Comparison of ENCODE assay signal across 31 mouse cellular contexts in genomic region chr13:60713537-60713936, GRCm38 (mm10).
"Had no signal": no experiment of that assay in that cellular context is flagged by ENCODE, and none has a peak within 500 bp of the region (broad histone marks: within the 10 kb centered on the region; RNA-seq: fewer than 3 reads in every experiment).

No protein-coding gene starts in this region.

- H3K4me2 ChIP-seq: limb, embryonic 12.5 days; limb, embryonic 13.5 days; limb, embryonic 15.5 days; liver, embryonic 11.5 days; liver, embryonic 12.5 days; liver, embryonic 13.5 days; liver, embryonic 15.5 days; lung, embryonic 14.5 days; lung, embryonic 15.5 days; midbrain, embryonic 11.5 days; midbrain, embryonic 12.5 days; midbrain, embryonic 13.5 days; midbrain, embryonic 15.5 days; neural tube, embryonic 12.5 days; neural tube, embryonic 13.5 days had no signal

- H3K4me1 ChIP-seq: liver, embryonic 13.5 days; midbrain, embryonic 13.5 days; midbrain, embryonic 15.5 days; neural tube, embryonic 12.5 days had no signal

- ATAC-seq: liver, embryonic 12.5 days; liver, postnatal 0 days; midbrain, embryonic 13.5 days; midbrain, embryonic 15.5 days; midbrain, embryonic 16.5 days had no signal

- DNase-seq: left cerebral cortex, postnatal 4 days; liver; liver, embryonic 13.5 days; liver, postnatal 0 days; lung, adult 18-20 months; lung, adult 2 months; lung, embryonic 14.5 days; lung, postnatal 10 days; lung, postnatal 36 days; midbrain, embryonic 14.5 days had no signal

- H3K9me3 ChIP-seq: limb, embryonic 10.5 days; limb, embryonic 12.5 days; limb, embryonic 13.5 days; limb, embryonic 15.5 days; liver, embryonic 12.5 days; liver, embryonic 13.5 days; liver, embryonic 15.5 days; lung, embryonic 15.5 days; megakaryocyte, embryonic 14.5 days; midbrain, embryonic 10.5 days; midbrain, embryonic 12.5 days; midbrain, embryonic 13.5 days; midbrain, embryonic 15.5 days; neural tube, embryonic 12.5 days; neural tube, embryonic 13.5 days had no signal

- H3K9ac ChIP-seq: limb, embryonic 12.5 days; limb, embryonic 13.5 days; limb, embryonic 15.5 days; liver, embryonic 12.5 days; liver, embryonic 13.5 days; liver, embryonic 14.5 days; liver, embryonic 15.5 days; liver, postnatal 0 days; lung, embryonic 14.5 days; lung, embryonic 15.5 days; midbrain, embryonic 12.5 days; midbrain, embryonic 13.5 days; midbrain, embryonic 15.5 days; neural tube, embryonic 12.5 days; neural tube, embryonic 13.5 days had no signal

- H3K27ac ChIP-seq: left cerebral cortex, adult 2 months; limb, embryonic 10.5 days; limb, embryonic 12.5 days; limb, embryonic 13.5 days; limb, embryonic 15.5 days; liver, embryonic 12.5 days; liver, embryonic 13.5 days; liver, embryonic 14.5 days; liver, embryonic 15.5 days; lung, embryonic 15.5 days; macrophage; midbrain, embryonic 10.5 days; midbrain, embryonic 12.5 days; midbrain, embryonic 13.5 days; midbrain, embryonic 15.5 days; neural tube, embryonic 12.5 days; neural tube, embryonic 13.5 days had no signal

- H3K27me3 ChIP-seq: limb, embryonic 12.5 days; limb, embryonic 13.5 days; limb, embryonic 15.5 days; liver, embryonic 12.5 days; liver, embryonic 13.5 days; liver, embryonic 15.5 days; lung, embryonic 15.5 days; megakaryocyte, embryonic 14.5 days; midbrain, embryonic 12.5 days; midbrain, embryonic 13.5 days; midbrain, embryonic 15.5 days; neural tube, embryonic 12.5 days; neural tube, embryonic 13.5 days had no signal

- H3K36me3 ChIP-seq: limb, embryonic 10.5 days; liver, embryonic 13.5 days; liver, embryonic 15.5 days; lung, embryonic 15.5 days had no signal

- H3K4me3 ChIP-seq: left cerebral cortex, adult 2 months; limb, embryonic 10.5 days; limb, embryonic 12.5 days; limb, embryonic 13.5 days; limb, embryonic 15.5 days; liver, embryonic 12.5 days; liver, embryonic 13.5 days; liver, embryonic 15.5 days; lung, embryonic 15.5 days; midbrain, embryonic 10.5 days; midbrain, embryonic 12.5 days; midbrain, embryonic 13.5 days; midbrain, embryonic 15.5 days; myocyte; neural tube, embryonic 12.5 days; neural tube, embryonic 13.5 days had no signal
